Mouse (Mus musculus): ENCODE measurements around the gene Phip. TPM values are rescaled to one million over a fixed set of nuclear protein-coding genes. Genes with fewer than 3 reads are reported as not detected.

Phip gene
- polyA plus RNA-seq, 1 experiment from 2014 or later, result 92.6 TPM

GRCm38 (mm10) chr9:82974962-82975341 is 364 bp downstream of the Phip start:
- H3K27ac ChIP-seq (ENCODE audit: low read length), result peak overlapping the region; percentile 99
- WGBS, result under 1% methylated on average over 39 of the region's 61 CpGs

GRCm38 (mm10) chr9:82974187-82974861 is 992 bp downstream of the Phip start:
- Histone ChIP-seq H3K36me3 (ENCODE audit: control insufficient read depth, insufficient read depth, low read length) (no peaks in the 10 kb centered on the region), H3K9ac (replicated peaks; ENCODE audit: low read depth, low read length) (peak overlapping the region; percentile 94), H3K27ac (ENCODE audit: low read length) (peak overlapping the region; percentile 99), H3K9me3 (ENCODE audit: control insufficient read depth, low read depth, low read length) (no peaks in the 10 kb centered on the region), H3K27me3 (ENCODE audit: control insufficient read depth, insufficient read depth, low read length) (no peaks in the 10 kb centered on the region), H3K4me2 (replicated peaks; ENCODE audit: low read depth, low read length) (peak overlapping the region; percentile 68), H3K4me1 (ENCODE audit: control insufficient read depth, insufficient read depth, low read length) (0 out of 2 replicates have a peak, but pooled peaks cover 3% of the 10 kb centered on the region), H3K4me3 (ENCODE audit: low read depth, low read length) (peak overlapping the region; percentile 83)
- WGBS, result 1% methylated on average over 70 of the region's 75 CpGs
- peak; percentile 82 for ATAC-seq (ENCODE audit: insufficient number of reproducible peaks, insufficient read depth, low FRiP score, low read depth)

More at GRCm38 (mm10) chr9:82974962-82975341, 364 bp downstream of the Phip start:
- Histone ChIP-seq H3K9ac (replicated peaks; ENCODE audit: low read depth, low read length) (peak overlapping the region; percentile 94), H3K27me3 (ENCODE audit: control insufficient read depth, insufficient read depth, low read length) (no peaks in the 10 kb centered on the region), H3K4me2 (replicated peaks; ENCODE audit: low read depth, low read length) (peak overlapping the region; percentile 68), H3K4me3 (ENCODE audit: low read depth, low read length) (peak overlapping the region; percentile 83), H3K9me3 (ENCODE audit: control insufficient read depth, low read depth, low read length) (no peaks in the 10 kb centered on the region), H3K4me1 (ENCODE audit: control insufficient read depth, insufficient read depth, low read length) (0 out of 2 replicates have a peak, but pooled peaks cover 3% of the 10 kb centered on the region), H3K36me3 (ENCODE audit: control insufficient read depth, insufficient read depth, low read length) (no peaks in the 10 kb centered on the region)
- ATAC-seq (ENCODE audit: insufficient number of reproducible peaks, insufficient read depth, low FRiP score, low read depth), result peak; percentile 56

- H3K4me1 ChIP-seq (ENCODE audit: control insufficient read depth, insufficient read depth, low read length), result 0 out of 2 replicates have a peak, but pooled peaks cover 7% of the 10 kb centered on the region
These were observed 1.9 kb downstream of the Phip start for GRCm38 (mm10) chr9:82973321-82973892.

DNA sequence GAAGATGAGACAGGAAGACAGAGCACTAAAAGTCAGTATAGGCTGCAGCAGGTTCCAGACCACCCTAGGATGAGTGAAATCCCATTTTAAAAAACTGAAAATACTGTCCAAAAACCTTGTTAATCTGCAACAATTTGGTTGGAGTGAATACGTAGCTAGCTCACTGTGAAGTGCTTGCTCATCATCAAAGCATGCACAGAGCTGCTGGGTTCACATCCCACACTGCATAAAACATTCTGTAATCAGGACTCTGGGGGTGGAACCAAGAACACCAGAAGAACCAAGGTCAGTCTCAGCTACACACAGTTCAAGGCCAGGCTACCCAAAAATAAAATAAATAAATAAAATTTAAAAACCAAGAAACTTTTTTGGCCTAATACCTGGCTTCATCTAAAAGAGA is 3.9 kb downstream of the Phip start:
- no peaks in the 10 kb centered on the region for H3K27me3 ChIP-seq (ENCODE audit: control insufficient read depth, insufficient read depth, low read length)
- H3K4me3 ChIP-seq (ENCODE audit: low read depth, low read length), result no peak overlapping the region
- H3K36me3 ChIP-seq (ENCODE audit: control insufficient read depth, insufficient read depth, low read length), result no peaks in the 10 kb centered on the region
- 0 out of 2 replicates have a peak, but pooled peaks cover 8% of the 10 kb centered on the region for H3K4me1 ChIP-seq (ENCODE audit: control insufficient read depth, insufficient read depth, low read length)
- WGBS, result 77% methylated on average over 1 of the region's 1 CpGs
- H3K4me2 ChIP-seq (replicated peaks; ENCODE audit: low read depth, low read length), result no peak overlapping the region
- H3K9me3 ChIP-seq (ENCODE audit: control insufficient read depth, low read depth, low read length), result no peaks in the 10 kb centered on the region
- no peak for ATAC-seq (ENCODE audit: insufficient number of reproducible peaks, insufficient read depth, low FRiP score, low read depth)
- H3K9ac ChIP-seq (replicated peaks; ENCODE audit: low read depth, low read length), result no peak overlapping the region
- no peak overlapping the region for H3K27ac ChIP-seq (ENCODE audit: low read length)

More at GRCm38 (mm10) chr9:82973321-82973892, 1.9 kb downstream of the Phip start:
- H3K27ac ChIP-seq (ENCODE audit: low read length), result no peak overlapping the region; the same call in 1 of the 2 replicates
- ATAC-seq (ENCODE audit: insufficient number of reproducible peaks, insufficient read depth, low FRiP score, low read depth), result no peak
- H3K4me3 ChIP-seq (ENCODE audit: low read depth, low read length), result peak overlapping the region; percentile 83
- H3K4me2 ChIP-seq (replicated peaks; ENCODE audit: low read depth, low read length), result peak overlapping the region; percentile 68
- no peaks in the 10 kb centered on the region for H3K9me3 ChIP-seq (ENCODE audit: control insufficient read depth, low read depth, low read length)
- H3K36me3 ChIP-seq (ENCODE audit: control insufficient read depth, insufficient read depth, low read length), result no peaks in the 10 kb centered on the region
- H3K27me3 ChIP-seq (ENCODE audit: control insufficient read depth, insufficient read depth, low read length), result no peaks in the 10 kb centered on the region
- peak overlapping the region; percentile 94 for H3K9ac ChIP-seq (replicated peaks; ENCODE audit: low read depth, low read length)
- 13% methylated on average over 8 of the region's 8 CpGs for WGBS

DNA sequence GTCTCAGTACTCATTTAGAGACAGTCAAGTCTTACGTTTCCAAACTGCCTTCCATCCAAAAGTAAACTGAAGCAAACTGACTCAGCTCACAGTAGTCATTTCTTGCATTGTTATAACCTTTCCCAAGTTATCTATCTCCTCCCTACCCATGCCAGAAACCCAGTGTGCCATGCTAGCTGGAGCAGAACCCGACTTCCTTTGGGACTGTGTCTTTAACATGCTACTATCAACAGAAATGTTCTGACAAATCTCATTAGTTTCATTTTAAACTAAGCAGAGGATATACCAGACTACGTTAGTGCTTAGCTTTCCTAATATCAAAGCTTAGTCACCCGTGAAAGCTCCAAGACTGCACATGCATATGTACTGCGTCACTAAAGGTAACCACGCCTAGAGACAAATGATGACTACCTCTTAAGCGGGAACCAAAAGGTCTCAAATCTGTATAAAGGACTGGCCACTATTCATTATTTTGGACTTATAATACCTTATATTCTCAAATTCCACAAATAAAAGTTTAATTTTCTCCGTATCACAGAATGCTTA is 8.2 kb downstream of the Phip start:
- no peak for ATAC-seq (ENCODE audit: insufficient number of reproducible peaks, insufficient read depth, low FRiP score, low read depth)
- no peak overlapping the region for H3K9ac ChIP-seq (replicated peaks; ENCODE audit: low read depth, low read length)
- H3K4me2 ChIP-seq (replicated peaks; ENCODE audit: low read depth, low read length), result no peak overlapping the region
- H3K27me3 ChIP-seq (ENCODE audit: control insufficient read depth, insufficient read depth, low read length), result no peaks in the 10 kb centered on the region
- H3K4me1 ChIP-seq (ENCODE audit: control insufficient read depth, insufficient read depth, low read length), result 0 out of 2 replicates have a peak, but pooled peaks cover 5% of the 10 kb centered on the region
- peaks cover 4% of the 10 kb centered on the region; the same call in 1 of the 2 replicates for H3K36me3 ChIP-seq (ENCODE audit: control insufficient read depth, insufficient read depth, low read length)
- no peaks in the 10 kb centered on the region for H3K9me3 ChIP-seq (ENCODE audit: control insufficient read depth, low read depth, low read length)
- no peak overlapping the region for H3K4me3 ChIP-seq (ENCODE audit: low read depth, low read length)
- 77% methylated on average over 8 of the region's 8 CpGs for WGBS
- no peak overlapping the region for H3K27ac ChIP-seq (ENCODE audit: low read length)

GRCm38 (mm10) chr9:82963981-82964380 is 11.3 kb downstream of the Phip start:
- WGBS, result 90% methylated on average over 4 of the region's 4 CpGs

GRCm38 (mm10) chr9:82961352-82961751 is 14.0 kb downstream of the Phip start:
- Histone ChIP-seq H3K9me3 (ENCODE audit: control insufficient read depth, low read depth, low read length) (no peaks in the 10 kb centered on the region), H3K4me2 (replicated peaks; ENCODE audit: low read depth, low read length) (no peak overlapping the region), H3K27me3 (ENCODE audit: control insufficient read depth, insufficient read depth, low read length) (no peaks in the 10 kb centered on the region), H3K4me3 (ENCODE audit: low read depth, low read length) (no peak overlapping the region), H3K9ac (replicated peaks; ENCODE audit: low read depth, low read length) (no peak overlapping the region), H3K27ac (ENCODE audit: low read length) (no peak overlapping the region), H3K4me1 (ENCODE audit: control insufficient read depth, insufficient read depth, low read length) (no peaks in the 10 kb centered on the region), H3K36me3 (ENCODE audit: control insufficient read depth, insufficient read depth, low read length) (peaks cover 19% of the 10 kb centered on the region)
- WGBS, result 73% methylated on average over 2 of the region's 2 CpGs
- ATAC-seq (ENCODE audit: insufficient number of reproducible peaks, insufficient read depth, low FRiP score, low read depth), result no peak

More at GRCm38 (mm10) chr9:82963981-82964380, 11.3 kb downstream of the Phip start:
- H3K27me3 ChIP-seq (ENCODE audit: control insufficient read depth, insufficient read depth, low read length), result no peaks in the 10 kb centered on the region
- no peak overlapping the region for H3K4me3 ChIP-seq (ENCODE audit: low read depth, low read length)
- no peak overlapping the region for H3K4me2 ChIP-seq (replicated peaks; ENCODE audit: low read depth, low read length)
- H3K9ac ChIP-seq (replicated peaks; ENCODE audit: low read depth, low read length), result no peak overlapping the region
- H3K9me3 ChIP-seq (ENCODE audit: control insufficient read depth, low read depth, low read length), result no peaks in the 10 kb centered on the region
- no peak for ATAC-seq (ENCODE audit: insufficient number of reproducible peaks, insufficient read depth, low FRiP score, low read depth)
- H3K4me1 ChIP-seq (ENCODE audit: control insufficient read depth, insufficient read depth, low read length), result 0 out of 2 replicates have a peak, but pooled peaks cover 2% of the 10 kb centered on the region
- peaks cover 8% of the 10 kb centered on the region for H3K36me3 ChIP-seq (ENCODE audit: control insufficient read depth, insufficient read depth, low read length)
- H3K27ac ChIP-seq (ENCODE audit: low read length), result no peak overlapping the region

- Histone ChIP-seq H3K27ac (ENCODE audit: low read length) (no peak overlapping the region), H3K4me1 (ENCODE audit: control insufficient read depth, insufficient read depth, low read length) (no peaks in the 10 kb centered on the region), H3K4me3 (ENCODE audit: low read depth, low read length) (no peak overlapping the region), H3K27me3 (ENCODE audit: control insufficient read depth, insufficient read depth, low read length) (no peaks in the 10 kb centered on the region), H3K9me3 (ENCODE audit: control insufficient read depth, low read depth, low read length) (no peaks in the 10 kb centered on the region), H3K4me2 (replicated peaks; ENCODE audit: low read depth, low read length) (no peak overlapping the region), H3K9ac (replicated peaks; ENCODE audit: low read depth, low read length) (no peak overlapping the region), H3K36me3 (ENCODE audit: control insufficient read depth, insufficient read depth, low read length) (peaks cover 15% of the 10 kb centered on the region)
- WGBS, result 66% methylated on average over 4 of the region's 4 CpGs
- no peak for ATAC-seq (ENCODE audit: insufficient number of reproducible peaks, insufficient read depth, low FRiP score, low read depth)
These were observed 20.0 kb downstream of the Phip start for GRCm38 (mm10) chr9:82955267-82955666.

All from stomach, embryonic 14.5 days (tissue).